In the genomic region with DNA sequence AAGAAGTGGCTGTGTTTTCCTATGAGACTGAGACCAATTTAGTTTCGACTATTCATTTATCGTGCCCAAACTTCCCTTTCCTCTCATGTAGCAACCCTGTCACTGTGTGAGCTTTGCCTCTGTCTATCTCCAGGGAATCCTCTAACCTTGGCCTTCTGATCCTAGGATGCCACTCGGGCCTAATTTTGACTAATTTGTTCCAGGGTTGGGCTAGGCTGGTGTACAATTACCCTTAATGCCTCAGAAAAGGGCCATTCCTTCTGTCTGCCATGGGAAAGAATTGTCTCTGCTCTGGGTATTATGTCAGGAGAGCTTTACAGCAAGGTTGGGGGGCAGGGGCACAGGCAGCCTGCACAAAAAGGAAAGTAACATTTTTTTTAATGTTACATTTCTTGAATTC, we compare ENCODE assay signal across 9 mouse cellular contexts.
A peak's percentile ranks its signal among the peaks of the same experiment; 100 is the strongest.
DNase-seq lines count a peak whose midpoint lies in the region; ATAC-seq lines count a peak whose summit lies in the region.
"Had no signal": no experiment of that assay in that cellular context is flagged by ENCODE, and none has a peak within 500 bp of the region (broad histone marks: within the 10 kb centered on the region; RNA-seq: fewer than 3 reads in every experiment).

No protein-coding gene starts in this region.

- H3K4me1 ChIP-seq in hindbrain, embryonic 10.5 days (replicated peaks), result peaks cover 11% of the 10 kb centered on the region; the same call in 1 of the 2 replicates
- H3K4me1 ChIP-seq in hindbrain, embryonic 16.5 days (ENCODE audit: control insufficient read depth, insufficient read depth, low read depth, low read length), result no peaks in the 10 kb centered on the region
- H3K4me1 ChIP-seq in lung, embryonic 16.5 days (replicated peaks; ENCODE audit: control insufficient read depth, insufficient read depth, low read length), result peaks cover 2% of the 10 kb centered on the region; the same call in 1 of the 2 replicates
- H3K4me1 ChIP-seq in embryonic facial prominence, embryonic 14.5 days (ENCODE audit: control insufficient read depth, insufficient read depth, low read length), result peaks cover 10% of the 10 kb centered on the region
- H3K4me1 ChIP-seq: midbrain, embryonic 13.5 days had no signal

- H3K36me3 ChIP-seq in hindbrain, embryonic 10.5 days, result no peaks in the 10 kb centered on the region
- H3K36me3 ChIP-seq in hindbrain, embryonic 16.5 days (ENCODE audit: control insufficient read depth, insufficient read depth, low read length), result no peaks in the 10 kb centered on the region
- H3K36me3 ChIP-seq in lung, embryonic 16.5 days (ENCODE audit: control insufficient read depth, insufficient read depth, low read length), result no peaks in the 10 kb centered on the region
- no peaks in the 10 kb centered on the region for H3K36me3 ChIP-seq in embryonic facial prominence, embryonic 14.5 days (ENCODE audit: control insufficient read depth, insufficient read depth, low read length)
- H3K36me3 ChIP-seq: midbrain, embryonic 13.5 days had no signal

- H3K9ac ChIP-seq in hindbrain, embryonic 16.5 days (ENCODE audit: low read depth, low read length), result no peak overlapping the region
- H3K9ac ChIP-seq in lung, embryonic 16.5 days (ENCODE audit: low read length), result no peak overlapping the region
- no peak overlapping the region for H3K9ac ChIP-seq in embryonic facial prominence, embryonic 14.5 days (ENCODE audit: low read depth, low read length)
- H3K9ac ChIP-seq: midbrain, embryonic 13.5 days had no signal

- no peak overlapping the region for H3K4me2 ChIP-seq in hindbrain, embryonic 16.5 days (ENCODE audit: low read length)
- no peak overlapping the region for H3K4me2 ChIP-seq in lung, embryonic 16.5 days (ENCODE audit: low read depth, low read length)
- no peak overlapping the region for H3K4me2 ChIP-seq in embryonic facial prominence, embryonic 14.5 days (ENCODE audit: low read depth, low read length)
- H3K4me2 ChIP-seq: midbrain, embryonic 13.5 days had no signal

- DNase-seq in hindbrain, embryonic 10.5 days (ENCODE audit: low spot score), result no peak
- no peak for DNase-seq in lung, postnatal 4 days
- no peak for DNase-seq in embryonic facial prominence, embryonic 14.5 days (ENCODE audit: low spot score)
- peak; percentile 23 for DNase-seq in mesoderm, embryonic 11.5 days (ENCODE audit: low read depth, low spot score)
- no peak for DNase-seq in right cerebral cortex, postnatal 36 days (ENCODE audit: low spot score in 2 of 2)
- DNase-seq: right cerebral cortex, postnatal 25 days had no signal

- no peaks in the 10 kb centered on the region for H3K27me3 ChIP-seq in hindbrain, embryonic 10.5 days (ENCODE audit: insufficient read depth, poor library complexity, severe bottlenecking)
- no peaks in the 10 kb centered on the region for H3K27me3 ChIP-seq in hindbrain, embryonic 16.5 days (replicated peaks; ENCODE audit: control insufficient read depth, insufficient read depth, low read length)
- no peaks in the 10 kb centered on the region for H3K27me3 ChIP-seq in lung, embryonic 16.5 days (ENCODE audit: control insufficient read depth, insufficient read depth, low read depth, low read length)
- no peaks in the 10 kb centered on the region for H3K27me3 ChIP-seq in embryonic facial prominence, embryonic 14.5 days (replicated peaks; ENCODE audit: control insufficient read depth, insufficient read depth, low read length)
- H3K27me3 ChIP-seq: midbrain, embryonic 13.5 days had no signal

- ATAC-seq in hindbrain, embryonic 16.5 days, result no peak
- ATAC-seq in lung, embryonic 16.5 days (ENCODE audit: low read depth), result no peak
- no peak for ATAC-seq in embryonic facial prominence, embryonic 14.5 days (ENCODE audit: low read depth)
- ATAC-seq: midbrain, embryonic 13.5 days had no signal

- peak overlapping the region; percentile 35; the same call in 1 of the 2 replicates for H3K27ac ChIP-seq in hindbrain, embryonic 10.5 days
- H3K27ac ChIP-seq in hindbrain, embryonic 16.5 days (ENCODE audit: low read depth, low read length), result no peak overlapping the region
- H3K27ac ChIP-seq in lung, embryonic 16.5 days (ENCODE audit: low read length), result peak overlapping the region; percentile 73
- peak overlapping the region; percentile 44 for H3K27ac ChIP-seq in embryonic facial prominence, embryonic 14.5 days (replicated peaks; ENCODE audit: low read depth, low read length)
- H3K27ac ChIP-seq: midbrain, embryonic 13.5 days had no signal

- no peaks in the 10 kb centered on the region for H3K9me3 ChIP-seq in hindbrain, embryonic 10.5 days
- H3K9me3 ChIP-seq in hindbrain, embryonic 16.5 days (ENCODE audit: control insufficient read depth, low read length), result no peaks in the 10 kb centered on the region
- H3K9me3 ChIP-seq in lung, embryonic 16.5 days (ENCODE audit: control insufficient read depth, low read length), result no peaks in the 10 kb centered on the region
- H3K9me3 ChIP-seq in embryonic facial prominence, embryonic 14.5 days (ENCODE audit: control insufficient read depth, low read length), result no peaks in the 10 kb centered on the region
- H3K9me3 ChIP-seq: midbrain, embryonic 13.5 days had no signal

- WGBS in hindbrain, embryonic 10.5 days, result 59% methylated on average over 3 of the region's 3 CpGs
- 43% methylated on average over 3 of the region's 3 CpGs for WGBS in hindbrain, embryonic 16.5 days
- 54% methylated on average over 3 of the region's 3 CpGs for WGBS in lung, embryonic 16.5 days
- 15% methylated on average over 3 of the region's 3 CpGs for WGBS in embryonic facial prominence, embryonic 14.5 days

- H3K4me3 ChIP-seq in hindbrain, embryonic 10.5 days, result no peak overlapping the region
- no peak overlapping the region for H3K4me3 ChIP-seq in hindbrain, embryonic 16.5 days (ENCODE audit: low read length)
- no peak overlapping the region for H3K4me3 ChIP-seq in lung, embryonic 16.5 days (ENCODE audit: low read length)
- H3K4me3 ChIP-seq in embryonic facial prominence, embryonic 14.5 days (ENCODE audit: low read depth, low read length), result no peak overlapping the region
- H3K4me3 ChIP-seq: midbrain, embryonic 13.5 days had no signal
